Mouse (Mus musculus): Measurements from ENCODE around the gene Cd151. TPM values are rescaled to one million over a fixed set of nuclear protein-coding genes. Genes with fewer than 3 reads are reported as not detected.
A peak's percentile ranks its signal among the peaks of the same experiment; 100 is the strongest.

The Cd151 gene
- polyA plus RNA-seq, 1 experiment, result 414 TPM

- Histone ChIP-seq H3K36me3 (ENCODE audit: control insufficient read depth, insufficient read depth, low read length) (peaks cover 14% of the 10 kb centered on the region), H3K4me3 (ENCODE audit: low read depth, low read length) (no peak overlapping the region), H3K27me3 (ENCODE audit: control insufficient read depth, insufficient read depth, low read length) (no peaks in the 10 kb centered on the region), H3K27ac (ENCODE audit: insufficient read depth, low read depth, low read length) (peak overlapping the region; percentile 67), H3K4me1 (ENCODE audit: control insufficient read depth, insufficient read depth, insufficient read length, low read length) (peaks cover 10% of the 10 kb centered on the region; the same call in 1 of the 2 replicates)
- TF ChIP-seq POLR2A (IDR thresholded peaks at IDR 0.05; ENCODE audit: low read depth, low read length) (no peak), CTCF (IDR thresholded peaks at IDR 0.05; ENCODE audit: extremely low read depth, insufficient read length, insufficient replicate concordance, low read depth, low read length) (no peak)
- WGBS, result 44% methylated on average over 4 of the region's 4 CpGs
Measured at GRCm38 (mm10) chr7:141517638-141518037, 50.4 kb downstream of the Cd151 start.

GRCm38 (mm10) chr7:141518296-141518695 is 51.1 kb downstream of the Cd151 start:
- peaks cover 10% of the 10 kb centered on the region; the same call in 1 of the 2 replicates for H3K4me1 ChIP-seq (ENCODE audit: control insufficient read depth, insufficient read depth, insufficient read length, low read length)
- TF ChIP-seq POLR2A (IDR thresholded peaks at IDR 0.05; ENCODE audit: low read depth, low read length) (no peak), CTCF (IDR thresholded peaks at IDR 0.05; ENCODE audit: extremely low read depth, insufficient read length, insufficient replicate concordance, low read depth, low read length) (no peak)
- peaks cover 14% of the 10 kb centered on the region for H3K36me3 ChIP-seq (ENCODE audit: control insufficient read depth, insufficient read depth, low read length)
- H3K27me3 ChIP-seq (ENCODE audit: control insufficient read depth, insufficient read depth, low read length), result no peaks in the 10 kb centered on the region
- peak overlapping the region; percentile 55; the same call in 1 of the 2 replicates for H3K27ac ChIP-seq (ENCODE audit: insufficient read depth, low read depth, low read length)
- WGBS, result 93% methylated on average over 5 of the region's 5 CpGs
- H3K4me3 ChIP-seq (ENCODE audit: low read depth, low read length), result no peak overlapping the region

GRCm38 (mm10) chr7:141518926-141519325 is 51.7 kb downstream of the Cd151 start:
- no peak overlapping the region for H3K27ac ChIP-seq (ENCODE audit: insufficient read depth, low read depth, low read length)
- no peaks in the 10 kb centered on the region for H3K27me3 ChIP-seq (ENCODE audit: control insufficient read depth, insufficient read depth, low read length)
- H3K36me3 ChIP-seq (ENCODE audit: control insufficient read depth, insufficient read depth, low read length), result peaks cover 9% of the 10 kb centered on the region
- H3K4me1 ChIP-seq (ENCODE audit: control insufficient read depth, insufficient read depth, insufficient read length, low read length), result peaks cover 10% of the 10 kb centered on the region; the same call in 1 of the 2 replicates
- H3K4me3 ChIP-seq (ENCODE audit: low read depth, low read length), result no peak overlapping the region
- no peak for TF ChIP-seq CTCF (IDR thresholded peaks at IDR 0.05; ENCODE audit: extremely low read depth, insufficient read length, insufficient replicate concordance, low read depth, low read length)
- TF ChIP-seq POLR2A (IDR thresholded peaks at IDR 0.05; ENCODE audit: low read depth, low read length), result no peak
- WGBS, result 86% methylated on average over 3 of the region's 3 CpGs

GRCm38 (mm10) chr7:141519795-141520194 is 52.6 kb downstream of the Cd151 start:
- Histone ChIP-seq H3K4me1 (ENCODE audit: control insufficient read depth, insufficient read depth, insufficient read length, low read length) (peaks cover 10% of the 10 kb centered on the region; the same call in 1 of the 2 replicates), H3K27ac (ENCODE audit: insufficient read depth, low read depth, low read length) (no peak overlapping the region), H3K27me3 (ENCODE audit: control insufficient read depth, insufficient read depth, low read length) (no peaks in the 10 kb centered on the region), H3K36me3 (ENCODE audit: control insufficient read depth, insufficient read depth, low read length) (peaks cover 7% of the 10 kb centered on the region), H3K4me3 (ENCODE audit: low read depth, low read length) (no peak overlapping the region)
- WGBS, result 77% methylated on average over 1 of the region's 1 CpGs
- TF ChIP-seq POLR2A (IDR thresholded peaks at IDR 0.05; ENCODE audit: low read depth, low read length) (no peak), CTCF (IDR thresholded peaks at IDR 0.05; ENCODE audit: extremely low read depth, insufficient read length, insufficient replicate concordance, low read depth, low read length) (no peak)

Other genes starting within 250 kb of the Cd151 start
- gene Phrf1, start 238.6 kb upstream of the Cd151 start, polyA plus RNA-seq (2012; rRNA removed), result 21.3 and 34.2 TPM in 2 replicates
- gene Irf7, start 200.9 kb upstream of the Cd151 start, polyA plus RNA-seq (2012; rRNA removed), result 91.6 and 484 TPM in 2 replicates
- gene Cdhr5, start 190.6 kb upstream of the Cd151 start, polyA plus RNA-seq (2012; rRNA removed), result 536 and 1,345 TPM in 2 replicates
- gene Sct, start 188.3 kb upstream of the Cd151 start, polyA plus RNA-seq (2012; rRNA removed), result 337 and 777 TPM in 2 replicates
- 0.04 and 0.30 TPM in 2 replicates for gene Drd4, start 175.4 kb upstream of the Cd151 start, polyA plus RNA-seq (2012; rRNA removed)
- 14.7 and 26.0 TPM in 2 replicates for gene Deaf1, start 139.7 kb upstream of the Cd151 start, polyA plus RNA-seq (2012; rRNA removed)
- 11.1 and 23.7 TPM in 2 replicates for gene Tmem80, start 139.7 kb upstream of the Cd151 start, polyA plus RNA-seq (2012; rRNA removed)
- gene Eps8l2, start 128.5 kb upstream of the Cd151 start, polyA plus RNA-seq (2012; rRNA removed), result 279 and 528 TPM in 2 replicates
- 191 and 473 TPM in 2 replicates for gene Taldo1, start 75.2 kb upstream of the Cd151 start, polyA plus RNA-seq (2012; rRNA removed)
- 23.8 and 48.4 TPM in 2 replicates for gene Gatd1, start 53.3 kb upstream of the Cd151 start, polyA plus RNA-seq (2012; rRNA removed)
- gene Cend1, start 37.9 kb upstream of the Cd151 start, polyA plus RNA-seq (2012; rRNA removed), result 0.84 and 1.0 TPM in 2 replicates
- 104 and 488 TPM in 2 replicates for gene Slc25a22, start 29.5 kb upstream of the Cd151 start, polyA plus RNA-seq (2012; rRNA removed)
- 5.8 and 13.9 TPM in 2 replicates for gene Pidd1, start 23.4 kb upstream of the Cd151 start, polyA plus RNA-seq (2012; rRNA removed)
- gene Rplp2, start 20.0 kb upstream of the Cd151 start, polyA plus RNA-seq (2012; rRNA removed), result 287 and 441 TPM in 2 replicates
- gene Pnpla2, start 12.2 kb upstream of the Cd151 start, polyA plus RNA-seq (2012; rRNA removed), result 86.0 and 319 TPM in 2 replicates
- 32.6 and 57.1 TPM in 2 replicates for gene Cracr2b, start 6.3 kb upstream of the Cd151 start, polyA plus RNA-seq (2012; rRNA removed)
- 29.9 and 30.2 TPM in 2 replicates for gene Polr2l, start 7.7 kb downstream of the Cd151 start, polyA plus RNA-seq (2012; rRNA removed)
- gene Tspan4, start 7.8 kb downstream of the Cd151 start, polyA plus RNA-seq (2012; rRNA removed), result 15.7 and 16.1 TPM in 2 replicates
- gene Chid1, start 72.5 kb downstream of the Cd151 start, polyA plus RNA-seq (2012; rRNA removed), result 21.5 and 30.7 TPM in 2 replicates
- gene Ap2a2, start 94.8 kb downstream of the Cd151 start, polyA plus RNA-seq (2012; rRNA removed), result 49.6 and 109 TPM in 2 replicates
- 1.4 and 475 TPM in 2 replicates for gene Muc6, start 187.9 kb downstream of the Cd151 start, polyA plus RNA-seq (2012; rRNA removed)
- gene Muc2, start 222.9 kb downstream of the Cd151 start, polyA plus RNA-seq (2012; rRNA removed), result 453 and 2,633 TPM in 2 replicates

Measured in small intestine, adult 2 months (tissue).